Mouse (Mus musculus) hindbrain, embryonic 14.5 days (tissue): ENCODE measurements around the gene Tpsg1. TPM values are rescaled to one million over a fixed set of nuclear protein-coding genes. Genes with fewer than 3 reads are reported as not detected.
A peak's percentile ranks its signal among the peaks of the same experiment; 100 is the strongest.

Source experiments
- ATAC-seq: fragments of 200-750 bp; cut with Nextera tagmentation; 2 replicates; pipeline ENCODE4 v1.8.0; 2017; ENCODE audit warnings: moderate number of reproducible peaks, mild to moderate bottlenecking, moderate TSS enrichment, moderate library complexity; ENCODE audit not compliant: low FRiP score
- DNase-seq: peaks from one replicate; pipeline ENCODE4 v3.0.0-alpha.2; 2015; ENCODE audit warnings: low spot score
- H3K27ac ChIP-seq: fragments of 300-500 bp; sonication (generic); 2 replicates; pipeline ENCODE4 v1.5.1; 2014; ENCODE audit warnings: mild to moderate bottlenecking, moderate library complexity
- H3K27me3 ChIP-seq: fragments of 300-500 bp; sonication (generic); 2 replicates; pipeline ENCODE4 v1.6.1; 2014; ENCODE audit warnings: mild to moderate bottlenecking, low read length, mixed read lengths; ENCODE audit not compliant: control insufficient read depth, insufficient read depth
- H3K36me3 ChIP-seq: fragments of 300-500 bp; sonication (generic); replicated peaks from 2 replicates; pipeline ENCODE4 v1.6.1; 2014; ENCODE audit not compliant: control insufficient read depth, insufficient read depth
- H3K4me1 ChIP-seq: fragments of 300-500 bp; sonication (generic); replicated peaks from 2 replicates; pipeline ENCODE4 v1.6.1; 2014; ENCODE audit warnings: antibody characterized with exemption, low read length, mixed read lengths; ENCODE audit not compliant: control insufficient read depth, insufficient read depth
- H3K4me2 ChIP-seq: fragments of 300-500 bp; sonication (generic); replicated peaks from 2 replicates; pipeline ENCODE4 v1.6.1; 2014; ENCODE audit warnings: mild to moderate bottlenecking, moderate library complexity
- H3K4me3 ChIP-seq: fragments of 300-500 bp; sonication (generic); replicated peaks from 2 replicates; pipeline ENCODE4 v1.5.1; 2014; ENCODE audit warnings: mild to moderate bottlenecking, low read length
- H3K9ac ChIP-seq: fragments of 300-500 bp; sonication (generic); 2 replicates; pipeline ENCODE4 v1.6.1; 2014
- H3K9me3 ChIP-seq: fragments of 300-500 bp; sonication (generic); 2 replicates; pipeline ENCODE4 v1.6.1; 2016; ENCODE audit warnings: low read length; ENCODE audit not compliant: control insufficient read depth
- WGBS: fragments of 180-500 bp; shearing (Covaris S2); extraction: QIAGEN DNeasy Blood & Tissue Kit; methylation state at CpG from one replicate; pipeline ENCODE4 v1.1.7; 2014; 5-methylcytosine and 5-hydroxymethylcytosine counted together
- polyA plus RNA-seq: library from polyadenylated mRNA; unstranded; fragments of >200 nt; fragmentation: Nextera tagmentation; extraction: Ambion mirVana; gene quantifications from 2 replicates; pipeline ENCODE4 v1.2.1, GENCODE M21; 2014

The Tpsg1 gene
- polyA plus RNA-seq, 1 experiment from 2014 or later: 1.2 TPM

DNA sequence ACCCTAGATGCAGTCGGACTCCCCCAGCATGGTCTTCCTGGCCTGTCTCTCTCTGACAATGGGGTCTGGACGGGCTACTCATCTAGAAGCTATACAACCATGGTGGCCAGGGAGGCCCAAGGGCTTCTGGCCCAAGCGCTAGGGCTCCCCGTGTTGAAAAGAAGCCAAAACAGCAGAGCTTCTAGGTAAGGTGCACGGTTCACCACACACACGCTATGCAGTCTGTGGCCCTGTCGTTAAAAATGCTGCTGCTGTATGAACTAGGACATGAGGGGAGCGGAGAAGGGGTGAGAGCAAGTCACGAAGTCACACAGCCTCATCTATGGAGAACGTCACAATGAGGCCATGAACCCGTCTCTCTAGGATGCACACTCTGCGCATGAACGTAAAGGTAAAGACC lies 33.2 kb downstream of the Tpsg1 start:
- no peaks in the 10 kb centered on the region for H3K27me3 ChIP-seq
- ATAC-seq (no peak), DNase-seq (no peak)
- no peak overlapping the region for H3K4me2 ChIP-seq
- H3K4me1 ChIP-seq: peaks cover 47% of the 10 kb centered on the region
- no peak overlapping the region for H3K4me3 ChIP-seq
- no peak overlapping the region for H3K9ac ChIP-seq
- 83% methylated on average over 13 of the region's 13 CpGs for WGBS
- H3K9me3 ChIP-seq: no peaks in the 10 kb centered on the region
- no peaks in the 10 kb centered on the region for H3K36me3 ChIP-seq
- no peak overlapping the region for H3K27ac ChIP-seq

DNA sequence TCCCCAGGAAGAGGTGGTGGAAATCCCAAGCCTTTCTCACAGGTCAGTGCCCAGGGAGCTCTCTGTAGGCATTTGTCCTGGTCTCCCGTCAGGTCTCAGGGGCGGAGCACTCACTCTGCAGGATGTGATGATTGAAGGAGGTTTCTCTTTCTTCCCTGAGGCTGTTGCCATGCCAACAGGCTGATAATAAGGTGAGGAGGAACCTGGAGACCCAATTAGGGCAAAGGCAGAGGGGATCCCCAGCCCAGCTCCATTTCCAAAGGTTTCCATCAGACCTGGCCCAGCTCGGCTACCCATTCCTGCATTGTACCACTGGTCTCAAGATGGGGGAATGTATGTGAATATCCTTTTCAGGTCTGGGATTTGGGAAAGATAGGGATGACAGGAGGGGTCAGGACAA lies 35.1 kb downstream of the Tpsg1 start:
- Histone ChIP-seq H3K4me2 (no peak overlapping the region), H3K9me3 (no peaks in the 10 kb centered on the region), H3K4me1 (peaks cover 47% of the 10 kb centered on the region), H3K4me3 (no peak overlapping the region), H3K27ac (peak overlapping the region; percentile 60; the same call in 1 of the 2 replicates), H3K36me3 (no peaks in the 10 kb centered on the region), H3K27me3 (no peaks in the 10 kb centered on the region), H3K9ac (no peak overlapping the region)
- ATAC-seq (no peak), DNase-seq (peak; percentile 40)
- 17% methylated on average over 3 of the region's 3 CpGs for WGBS

DNA sequence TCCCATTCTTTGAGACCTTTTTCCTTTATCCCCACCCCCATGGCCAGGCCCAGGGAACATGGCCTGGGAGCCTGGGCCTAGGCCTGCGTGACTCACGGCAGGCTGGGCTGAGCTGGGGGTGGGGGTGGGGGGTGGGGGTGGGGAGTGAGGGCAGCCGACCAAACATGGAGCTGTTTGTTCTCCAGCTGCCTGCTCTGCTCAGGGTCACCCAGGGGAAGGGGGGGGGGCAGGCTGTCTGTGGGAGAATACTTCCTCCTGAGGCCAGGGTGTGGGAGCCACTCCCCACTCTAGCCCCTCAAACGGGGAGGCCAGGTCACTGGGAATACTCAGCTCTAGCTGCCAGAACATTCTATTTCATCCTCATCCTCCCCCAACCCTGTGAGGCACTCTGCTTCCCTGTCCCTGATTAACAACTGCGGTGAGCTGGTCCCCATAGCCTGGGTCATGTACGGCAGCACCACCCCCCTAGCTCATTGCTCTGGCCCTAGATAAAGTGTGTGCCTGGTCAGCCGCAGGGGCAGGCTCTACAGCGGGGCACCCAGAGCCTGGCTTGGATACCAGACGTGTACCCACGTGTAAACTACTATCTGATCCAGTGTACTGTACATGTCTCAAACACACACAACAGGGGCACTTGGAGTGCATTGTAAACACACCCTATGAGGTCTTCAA lies 36.3 kb downstream of the Tpsg1 start:
- Histone ChIP-seq H3K4me2 (no peak overlapping the region), H3K9me3 (no peaks in the 10 kb centered on the region), H3K4me3 (no peak overlapping the region), H3K4me1 (peaks cover 59% of the 10 kb centered on the region), H3K27me3 (no peaks in the 10 kb centered on the region), H3K9ac (peak overlapping the region; percentile 28; the same call in 1 of the 2 replicates), H3K36me3 (no peaks in the 10 kb centered on the region), H3K27ac (peak overlapping the region; percentile 60; the same call in 1 of the 2 replicates)
- DNase-seq (no peak), ATAC-seq (peak; percentile 31)
- WGBS: 9% methylated on average over 10 of the region's 10 CpGs

DNA sequence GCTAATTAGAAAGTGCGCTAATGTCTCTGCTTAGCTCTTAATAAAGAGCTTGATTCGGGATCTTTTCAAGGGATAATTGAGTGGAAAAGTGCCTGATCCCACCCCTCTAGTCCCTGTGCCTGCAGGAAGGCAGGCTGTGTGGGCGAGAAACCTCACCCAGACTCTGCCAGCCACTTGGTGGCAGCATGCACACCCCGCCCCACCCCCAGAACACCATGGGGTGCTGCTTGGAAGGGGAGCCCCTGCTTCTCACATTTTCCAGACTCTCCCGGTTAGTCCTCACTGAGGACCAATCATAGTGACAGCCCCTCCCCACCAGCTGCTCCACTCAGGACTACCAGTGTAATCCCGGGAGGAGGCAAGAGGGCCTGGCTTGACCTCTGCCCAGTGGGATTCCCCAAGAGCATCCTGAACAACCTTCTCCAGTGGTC lies 37.0 kb downstream of the Tpsg1 start:
- no peak overlapping the region for H3K4me3 ChIP-seq
- peak overlapping the region; percentile 60 for H3K27ac ChIP-seq
- no peak overlapping the region for H3K9ac ChIP-seq
- 9% methylated on average over 6 of the region's 6 CpGs for WGBS
- no peaks in the 10 kb centered on the region for H3K9me3 ChIP-seq
- DNase-seq (peak; percentile 38), ATAC-seq (no peak)
- no peak overlapping the region for H3K4me2 ChIP-seq
- H3K4me1 ChIP-seq: peaks cover 66% of the 10 kb centered on the region
- H3K27me3 ChIP-seq: no peaks in the 10 kb centered on the region
- H3K36me3 ChIP-seq: no peaks in the 10 kb centered on the region

DNA sequence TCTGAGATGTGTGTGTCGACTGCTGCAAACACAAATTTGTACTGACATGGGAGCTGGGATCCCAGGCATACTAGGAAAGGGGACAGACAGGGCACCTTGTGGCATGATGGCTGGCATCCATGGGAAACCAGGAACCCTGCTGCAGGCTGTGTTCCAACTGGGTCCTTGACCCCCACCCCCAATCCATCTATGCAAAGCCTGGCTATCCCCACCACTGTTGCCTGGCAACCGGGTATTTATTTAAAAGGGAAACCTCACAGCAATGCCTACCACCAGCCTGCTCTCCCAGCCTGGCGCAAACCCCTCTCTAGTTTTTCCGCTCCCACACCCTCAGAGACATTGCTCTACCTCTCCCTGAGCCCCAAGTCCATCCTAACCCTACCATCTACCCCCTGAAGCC lies 38.3 kb downstream of the Tpsg1 start:
- H3K9me3 ChIP-seq: no peaks in the 10 kb centered on the region
- H3K9ac ChIP-seq: 0 out of 2 replicates have a peak overlapping the region, but pooled peaks have one; percentile 7
- H3K4me3 ChIP-seq: no peak overlapping the region
- DNase-seq (no peak), ATAC-seq (no peak)
- WGBS: 54% methylated on average over 4 of the region's 4 CpGs
- H3K27ac ChIP-seq: no peak overlapping the region
- H3K4me1 ChIP-seq: peaks cover 72% of the 10 kb centered on the region
- no peak overlapping the region for H3K4me2 ChIP-seq
- no peaks in the 10 kb centered on the region for H3K27me3 ChIP-seq
- H3K36me3 ChIP-seq: no peaks in the 10 kb centered on the region

DNA sequence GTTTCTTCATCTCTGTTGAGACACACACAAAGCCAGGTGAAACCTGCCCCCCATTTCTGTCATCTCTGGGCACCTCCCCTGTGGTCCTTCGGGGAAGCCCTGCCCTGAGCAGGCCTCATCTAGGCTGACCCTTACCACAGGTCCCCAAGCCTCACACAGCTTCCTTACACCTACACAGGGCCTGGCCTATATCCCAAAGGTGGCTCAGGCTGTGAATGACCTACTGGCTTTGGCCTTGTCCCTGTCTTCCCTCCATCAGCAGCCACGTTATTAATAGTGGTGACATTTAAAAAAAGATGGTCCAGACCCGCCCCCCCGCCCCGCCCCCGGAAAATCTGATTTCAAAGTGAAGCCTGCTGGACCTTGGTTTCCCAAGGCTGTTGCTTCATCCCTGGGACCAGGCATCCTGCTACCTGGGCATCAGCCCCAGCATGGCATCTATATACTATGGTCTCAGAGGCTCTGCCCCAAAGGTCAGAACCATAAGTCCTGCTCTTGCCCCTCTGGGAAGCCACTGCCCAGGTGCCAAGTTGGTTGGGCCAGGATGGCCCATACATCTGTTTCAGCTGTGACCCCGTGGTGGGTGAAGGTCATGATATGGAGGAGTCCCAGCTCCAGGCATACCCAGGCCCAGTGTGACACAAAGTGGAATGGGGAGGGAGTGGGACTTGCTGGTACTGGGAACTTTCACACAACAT lies 39.4 kb downstream of the Tpsg1 start:
- no peaks in the 10 kb centered on the region for H3K9me3 ChIP-seq
- H3K9ac ChIP-seq: no peak overlapping the region
- H3K27me3 ChIP-seq: no peaks in the 10 kb centered on the region
- H3K4me1 ChIP-seq: peaks cover 71% of the 10 kb centered on the region
- H3K4me2 ChIP-seq: no peak overlapping the region
- no peak overlapping the region for H3K27ac ChIP-seq
- no peaks in the 10 kb centered on the region for H3K36me3 ChIP-seq
- DNase-seq: no peak
- 84% methylated on average over 7 of the region's 7 CpGs for WGBS
- H3K4me3 ChIP-seq: no peak overlapping the region
- ATAC-seq: no peak

DNA sequence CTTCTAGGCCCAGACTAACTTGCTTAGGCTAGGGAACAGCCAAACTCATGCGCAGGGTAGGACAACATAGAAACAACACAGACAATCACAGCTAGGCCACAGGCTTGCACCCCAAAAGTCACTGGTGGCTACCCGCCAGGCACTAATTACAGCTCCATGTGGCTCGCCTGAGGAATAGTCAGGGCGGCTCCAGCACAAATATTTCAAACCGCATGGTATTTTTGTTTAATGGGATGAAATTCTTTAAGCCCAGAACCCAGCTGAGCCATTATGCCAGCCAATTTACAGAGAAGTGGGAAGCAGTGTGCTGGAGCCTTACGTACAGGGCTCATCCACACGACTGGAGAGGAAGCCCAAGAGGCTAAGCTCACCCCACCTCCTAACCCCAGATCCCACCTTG lies 40.5 kb downstream of the Tpsg1 start:
- Histone ChIP-seq H3K9ac (no peak overlapping the region), H3K4me3 (no peak overlapping the region), H3K27ac (peak overlapping the region; percentile 75), H3K27me3 (no peaks in the 10 kb centered on the region), H3K9me3 (no peaks in the 10 kb centered on the region), H3K4me2 (no peak overlapping the region), H3K36me3 (no peaks in the 10 kb centered on the region), H3K4me1 (peaks cover 67% of the 10 kb centered on the region)
- WGBS: 48% methylated on average over 7 of the region's 7 CpGs
- DNase-seq: no peak
- no peak for ATAC-seq

DNA sequence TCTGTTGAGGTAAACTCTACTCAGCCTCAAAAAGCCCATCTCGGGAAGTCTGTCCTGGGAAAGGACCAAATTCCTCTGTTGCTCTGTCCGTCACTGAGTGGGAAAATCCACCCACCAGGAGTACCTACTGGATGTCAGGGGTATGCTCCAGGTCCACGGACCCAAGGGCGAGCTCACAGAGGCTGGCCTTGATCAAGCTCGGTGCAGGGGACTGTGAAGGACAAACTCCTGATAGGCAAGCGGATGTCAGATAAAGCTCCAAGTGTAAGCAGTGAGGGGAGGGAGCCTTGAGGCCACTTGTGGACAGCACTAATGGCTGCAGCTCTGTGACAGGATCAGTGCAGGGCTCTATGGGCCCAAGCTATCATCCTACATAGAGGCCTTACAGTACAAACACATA lies 41.1 kb downstream of the Tpsg1 start:
- Histone ChIP-seq H3K9me3 (no peaks in the 10 kb centered on the region), H3K36me3 (no peaks in the 10 kb centered on the region), H3K9ac (no peak overlapping the region), H3K4me2 (no peak overlapping the region), H3K4me3 (no peak overlapping the region), H3K27me3 (no peaks in the 10 kb centered on the region), H3K4me1 (peaks cover 67% of the 10 kb centered on the region), H3K27ac (peak overlapping the region; percentile 75; the same call in 1 of the 2 replicates)
- 82% methylated on average over 6 of the region's 6 CpGs for WGBS
- ATAC-seq (no peak), DNase-seq (no peak)

DNA sequence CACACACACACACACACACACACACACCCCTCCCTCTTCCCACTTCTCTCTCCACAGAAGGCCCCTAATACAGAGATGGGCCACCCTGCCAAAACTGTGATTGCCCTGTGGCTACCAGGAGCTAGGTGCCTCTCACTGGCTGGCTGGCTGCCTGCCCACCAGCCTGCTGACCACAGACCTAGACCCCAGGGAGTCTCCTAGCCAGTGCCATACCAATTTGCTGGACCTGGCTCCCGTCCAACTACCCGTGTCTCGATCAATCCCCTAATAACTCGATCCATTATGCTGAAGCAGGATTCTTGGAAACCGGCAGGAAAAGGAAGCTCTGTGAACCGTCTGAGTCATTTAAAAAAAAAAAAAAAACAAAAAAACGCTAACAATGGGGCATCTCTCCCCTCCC lies 41.7 kb downstream of the Tpsg1 start:
- ATAC-seq: no peak
- H3K9me3 ChIP-seq: no peaks in the 10 kb centered on the region

More for the DNA sequence above, 41.7 kb downstream of the Tpsg1 start:
- peak overlapping the region; percentile 4; the same call in 1 of the 2 replicates for H3K9ac ChIP-seq
- no peaks in the 10 kb centered on the region for H3K27me3 ChIP-seq
- peaks cover 67% of the 10 kb centered on the region for H3K4me1 ChIP-seq
- H3K4me3 ChIP-seq: no peak overlapping the region
- H3K27ac ChIP-seq: peak overlapping the region; percentile 75
- H3K36me3 ChIP-seq: no peaks in the 10 kb centered on the region
- WGBS: 17% methylated on average over 7 of the region's 7 CpGs
- DNase-seq: no peak
- no peak overlapping the region for H3K4me2 ChIP-seq
